Mouse (Mus musculus) liver, postnatal 0 days (tissue): ENCODE measurements around the gene 2210011C24Rik. TPM values are rescaled to one million over a fixed set of nuclear protein-coding genes. Genes with fewer than 3 reads are reported as not detected.
A peak's percentile ranks its signal among the peaks of the same experiment; 100 is the strongest.
"Not testable (repeated sequence)": the region's sequence is repeated elsewhere in the genome, so short reads cannot be mapped to it uniquely, and the experiment has no call there.

Experiments used
- ATAC-seq: fragments of 200-750 bp; cut with Nextera tagmentation; 2 replicates; pipeline ENCODE4 v1.8.0; 2017; ENCODE audit warnings: mild to moderate bottlenecking, moderate library complexity
- DNase-seq: peaks from one replicate; pipeline ENCODE4 v3.0.0-alpha.2; 2016
- H3K27ac ChIP-seq: fragments of 300-500 bp; sonication (generic); 2 replicates; pipeline ENCODE4 v1.5.1; 2014; ENCODE audit warnings: antibody characterized with exemption, moderate library complexity, mild to moderate bottlenecking, low read depth
- H3K27me3 ChIP-seq: fragments of 300-500 bp; sonication (generic); 2 replicates; pipeline ENCODE4 v1.6.1; 2014; ENCODE audit warnings: low read length, control low read depth, mixed read lengths; ENCODE audit not compliant: insufficient read depth
- H3K36me3 ChIP-seq: fragments of 300-500 bp; sonication (generic); replicated peaks from 2 replicates; pipeline ENCODE4 v1.6.1; 2014; ENCODE audit warnings: mild to moderate bottlenecking, control low read depth, low read length, moderate library complexity, mixed read lengths; ENCODE audit not compliant: insufficient read depth
- H3K4me1 ChIP-seq: fragments of 300-500 bp; sonication (generic); 2 replicates; pipeline ENCODE4 v1.6.1; 2014; ENCODE audit warnings: antibody characterized with exemption, mild to moderate bottlenecking, control low read depth; ENCODE audit not compliant: insufficient read depth
- H3K4me2 ChIP-seq: fragments of 300-500 bp; sonication (generic); 2 replicates; pipeline ENCODE4 v1.6.1; 2014; ENCODE audit warnings: low read depth, mild to moderate bottlenecking, low read length, moderate library complexity, mixed read lengths
- H3K4me3 ChIP-seq: fragments of 300-500 bp; sonication (generic); 2 replicates; pipeline ENCODE4 v1.5.1; 2014; ENCODE audit warnings: low read depth, low read length
- H3K9ac ChIP-seq: fragments of 300-500 bp; sonication (generic); replicated peaks from 2 replicates; pipeline ENCODE4 v1.6.1; 2014; ENCODE audit warnings: mild to moderate bottlenecking, moderate library complexity
- H3K9me3 ChIP-seq: fragments of 300-500 bp; sonication (generic); 2 replicates; pipeline ENCODE4 v1.6.1; 2016; ENCODE audit warnings: mild to moderate bottlenecking, control low read depth, low read length, mixed read lengths
- CTCF ChIP-seq: sonication (generic); IDR thresholded peaks from 2 replicates; pipeline ENCODE4 v1.5.1; 2016; ENCODE audit warnings: antibody characterized with exemption, low read depth
- EP300 ChIP-seq: IDR thresholded peaks from 2 replicates; pipeline ENCODE4 v1.6.1; 2016; ENCODE audit warnings: antibody characterized with exemption, low read depth, mild to moderate bottlenecking
- WGBS: fragments of 180-500 bp; shearing (Covaris S2); extraction: QIAGEN DNeasy Blood & Tissue Kit; methylation state at CpG from one replicate; pipeline ENCODE4 v1.1.7; 2014; ENCODE audit not compliant: insufficient replicate concordance; 5-methylcytosine and 5-hydroxymethylcytosine counted together
- polyA plus RNA-seq: library from polyadenylated mRNA; unstranded; fragments of >200 nt; fragmentation: Nextera tagmentation; extraction: Ambion mirVana; gene quantifications from 2 replicates; pipeline ENCODE4 v1.2.1, GENCODE M21; 2015

The 2210011C24Rik gene
- polyA plus RNA-seq, 1 experiment from 2014 or later: 0.40 TPM

DNA sequence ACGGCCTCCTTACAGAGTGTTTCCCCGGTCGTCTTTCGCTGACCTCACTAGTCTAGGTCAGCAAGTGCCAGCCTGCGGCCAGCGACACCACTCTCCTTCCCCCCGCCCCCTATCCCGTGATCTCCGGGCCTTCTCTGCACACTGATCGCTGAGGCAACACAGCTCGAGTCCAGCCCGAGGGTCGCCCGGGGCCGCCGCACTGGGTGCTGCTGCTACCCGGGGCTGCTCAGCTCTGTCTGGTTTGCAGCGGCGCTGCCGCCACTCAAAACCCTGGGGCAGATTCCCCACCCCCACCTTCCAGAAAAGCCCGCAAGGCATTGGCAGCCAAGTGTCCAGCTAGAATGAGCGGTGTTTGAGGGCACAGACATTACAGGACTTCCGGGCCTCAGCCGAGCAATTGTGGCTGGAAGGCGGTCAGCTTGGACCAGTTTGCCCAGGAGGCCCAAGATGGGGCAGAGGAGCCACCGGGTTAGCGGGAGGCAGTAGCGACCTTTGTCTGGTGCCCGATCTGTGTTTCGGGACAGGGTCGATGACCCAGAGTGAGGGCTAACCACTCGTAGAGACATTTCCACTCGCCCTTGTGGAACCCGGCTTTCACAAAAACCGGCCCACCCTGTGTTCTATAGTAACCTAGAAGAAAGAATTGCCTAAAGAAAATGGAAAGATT, 661 bp upstream of the 2210011C24Rik start:
- no peak for TF ChIP-seq CTCF
- no peak for TF ChIP-seq EP300
- H3K9ac ChIP-seq: no peak overlapping the region
- H3K36me3 ChIP-seq: no peaks in the 10 kb centered on the region
- H3K9me3 ChIP-seq: no peaks in the 10 kb centered on the region
- ATAC-seq: peak; percentile 57
- peak overlapping the region; percentile 48 for H3K4me3 ChIP-seq
- DNase-seq: peak; percentile 36
- WGBS: 11% methylated on average over 35 of the region's 35 CpGs
- peaks cover 24% of the 10 kb centered on the region for H3K4me1 ChIP-seq
- peak overlapping the region; percentile 81 for H3K4me2 ChIP-seq
- H3K27ac ChIP-seq: no peak overlapping the region
- peaks cover 44% of the 10 kb centered on the region for H3K27me3 ChIP-seq

DNA sequence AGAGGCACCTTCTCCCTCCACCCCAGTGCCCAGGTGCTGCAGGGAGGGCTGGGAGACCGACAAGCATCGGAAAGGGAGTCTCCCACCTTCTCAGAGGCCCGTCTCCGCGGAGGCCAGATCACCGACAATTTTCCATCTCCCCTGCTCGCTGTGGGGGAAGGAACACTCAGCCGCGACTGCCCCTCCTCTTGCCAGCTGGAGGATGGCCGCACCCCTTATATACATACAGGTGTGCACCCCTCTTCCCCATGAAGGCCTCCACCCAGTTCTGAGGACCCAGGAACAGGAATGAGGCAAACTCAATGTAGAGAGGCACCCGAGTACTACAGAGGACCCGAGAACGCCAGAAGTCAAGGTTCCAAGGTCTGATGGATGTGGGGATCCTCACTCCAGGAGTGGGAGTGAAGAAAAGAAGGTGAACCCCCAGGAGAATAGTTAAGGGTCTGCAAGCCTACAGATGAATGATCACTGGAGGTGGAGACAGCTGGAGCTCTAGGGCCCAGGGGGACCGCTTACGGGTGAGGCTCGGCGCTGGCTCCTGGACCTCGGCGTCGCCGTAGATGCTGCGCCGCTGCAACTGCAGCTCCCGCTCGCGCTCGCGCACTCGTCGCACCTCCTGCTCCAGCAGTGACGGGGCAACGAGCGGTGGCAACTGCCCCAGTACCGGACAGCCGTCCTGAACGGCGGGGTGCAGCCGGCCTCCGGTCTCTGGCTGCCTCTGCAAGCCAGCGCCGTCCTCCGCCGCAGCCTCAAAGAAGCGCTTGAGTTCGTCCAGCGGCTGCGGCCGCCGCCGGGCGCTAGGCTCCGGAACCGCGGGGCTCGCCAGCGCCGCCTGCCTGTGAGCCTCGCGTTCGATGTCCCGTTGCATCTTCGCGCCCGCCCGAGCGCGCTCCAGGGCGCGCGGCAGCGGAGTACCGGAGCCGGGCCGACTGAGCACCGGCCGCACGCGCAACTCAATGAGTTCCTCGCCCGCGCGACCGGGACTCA, 1.1 kb downstream of the 2210011C24Rik start:
- Histone ChIP-seq H3K27me3 (peaks cover 44% of the 10 kb centered on the region), H3K4me1 (peaks cover 24% of the 10 kb centered on the region), H3K27ac (no peak overlapping the region), H3K4me2 (peak overlapping the region; percentile 81), H3K9ac (no peak overlapping the region; the same call in none of the 2 replicates), H3K9me3 (no peaks in the 10 kb centered on the region), H3K4me3 (peak overlapping the region; percentile 48), H3K36me3 (no peaks in the 10 kb centered on the region)
- DNase-seq: peak; percentile 78
- 3% methylated on average over 68 of the region's 83 CpGs for WGBS
- ATAC-seq: peak; percentile 44
- TF ChIP-seq CTCF: peak; percentile 71
- no peak for TF ChIP-seq EP300

DNA sequence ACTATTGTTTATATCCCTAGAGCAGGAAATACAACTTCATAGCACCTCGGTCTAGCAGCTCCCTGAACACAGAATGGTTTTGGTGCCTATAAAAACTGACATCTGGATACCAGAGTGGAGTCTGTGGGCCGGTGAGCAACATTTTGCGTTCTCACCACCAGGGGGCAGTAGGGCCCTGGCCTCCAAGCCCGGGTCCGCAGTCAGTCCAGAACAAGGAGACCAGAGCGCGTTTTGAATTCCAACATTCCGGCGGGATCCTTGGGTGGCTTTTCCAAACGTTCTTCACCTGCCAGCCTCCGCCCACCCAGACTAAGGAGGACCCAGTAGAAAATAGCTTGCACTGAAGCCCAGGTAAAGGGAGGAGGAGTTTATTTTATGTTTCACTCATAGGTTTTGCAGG, 2.1 kb downstream of the 2210011C24Rik start:
- H3K9me3 ChIP-seq: no peaks in the 10 kb centered on the region
- TF ChIP-seq CTCF (peak; percentile 94), EP300 (no peak)
- no peaks in the 10 kb centered on the region for H3K36me3 ChIP-seq
- no peak; the same call in 1 of the 2 replicates for ATAC-seq
- peaks cover 28% of the 10 kb centered on the region for H3K4me1 ChIP-seq
- H3K4me3 ChIP-seq: no peak overlapping the region
- peaks cover 40% of the 10 kb centered on the region for H3K27me3 ChIP-seq
- no peak overlapping the region for H3K9ac ChIP-seq
- no peak overlapping the region for H3K4me2 ChIP-seq
- whole genome bisulfite sequencing: under 1% methylated on average over 11 of the region's 11 CpGs
- DNase-seq: peak; percentile 85
- H3K27ac ChIP-seq: no peak overlapping the region

DNA sequence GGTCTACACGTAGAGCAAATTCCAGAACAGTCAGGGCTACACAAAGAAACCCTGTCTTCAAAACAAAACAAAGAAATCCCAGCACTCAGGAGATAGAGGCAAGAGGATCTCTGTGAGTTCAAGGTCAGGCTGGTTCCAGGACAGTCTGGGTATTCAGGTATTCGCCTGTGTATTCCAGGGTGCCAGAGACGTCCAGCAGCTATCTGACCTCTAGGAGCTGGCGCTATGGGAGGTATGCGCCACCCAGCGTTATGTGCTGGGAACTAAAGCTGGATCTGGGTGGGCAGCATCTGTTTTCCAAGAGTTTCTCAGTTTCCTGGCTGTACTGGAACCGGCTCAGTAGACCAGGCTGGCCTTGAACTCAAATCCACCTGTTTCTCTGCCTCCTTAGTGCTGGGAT, 3.6 kb downstream of the 2210011C24Rik start:
- Histone ChIP-seq H3K36me3 (no peaks in the 10 kb centered on the region), H3K9ac (no peak overlapping the region), H3K27ac (no peak overlapping the region), H3K4me3 (no peak overlapping the region), H3K9me3 (no peaks in the 10 kb centered on the region), H3K27me3 (peaks cover 37% of the 10 kb centered on the region), H3K4me2 (no peak overlapping the region), H3K4me1 (peaks cover 34% of the 10 kb centered on the region)
- TF ChIP-seq CTCF: peak; percentile 56
- TF ChIP-seq EP300: no peak
- ATAC-seq (no peak), DNase-seq (no peak)
- 51% methylated on average over 7 of the region's 7 CpGs for WGBS

DNA sequence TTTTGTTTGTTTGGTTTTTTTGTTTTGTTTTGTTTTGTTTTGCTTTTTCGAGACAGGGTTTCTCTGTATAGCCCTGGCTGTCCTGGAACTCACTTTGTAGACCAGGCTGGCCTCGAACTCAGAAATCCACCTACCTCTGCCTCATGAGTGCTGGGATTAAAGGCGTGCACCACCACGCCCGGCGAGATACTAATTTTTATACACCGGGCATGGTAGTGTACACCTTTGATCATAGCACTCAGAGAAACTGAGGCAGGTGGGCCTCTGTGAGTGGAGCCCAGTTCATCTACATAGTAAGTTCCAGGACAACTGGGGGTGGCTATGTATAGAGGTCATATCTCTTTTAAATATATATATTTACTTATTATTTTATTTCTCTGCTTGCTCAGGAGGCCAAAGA, 6.5 kb downstream of the 2210011C24Rik start:
- ATAC-seq, DNase-seq, H3K36me3 ChIP-seq, H3K9ac ChIP-seq, H3K4me3 ChIP-seq, H3K9me3 ChIP-seq: not testable (repeated sequence)
- 83% methylated on average over 7 of the region's 7 CpGs for WGBS
- Histone ChIP-seq H3K27me3 (peaks cover 10% of the 10 kb centered on the region), H3K4me2 (peak overlapping the region; percentile 83; the same call in 1 of the 2 replicates), H3K4me1 (peaks cover 18% of the 10 kb centered on the region), H3K27ac (peak overlapping the region; percentile 77; the same call in 1 of the 2 replicates)
